Comparison of ENCODE assay signal across 8 mouse cellular contexts in the genomic region with DNA sequence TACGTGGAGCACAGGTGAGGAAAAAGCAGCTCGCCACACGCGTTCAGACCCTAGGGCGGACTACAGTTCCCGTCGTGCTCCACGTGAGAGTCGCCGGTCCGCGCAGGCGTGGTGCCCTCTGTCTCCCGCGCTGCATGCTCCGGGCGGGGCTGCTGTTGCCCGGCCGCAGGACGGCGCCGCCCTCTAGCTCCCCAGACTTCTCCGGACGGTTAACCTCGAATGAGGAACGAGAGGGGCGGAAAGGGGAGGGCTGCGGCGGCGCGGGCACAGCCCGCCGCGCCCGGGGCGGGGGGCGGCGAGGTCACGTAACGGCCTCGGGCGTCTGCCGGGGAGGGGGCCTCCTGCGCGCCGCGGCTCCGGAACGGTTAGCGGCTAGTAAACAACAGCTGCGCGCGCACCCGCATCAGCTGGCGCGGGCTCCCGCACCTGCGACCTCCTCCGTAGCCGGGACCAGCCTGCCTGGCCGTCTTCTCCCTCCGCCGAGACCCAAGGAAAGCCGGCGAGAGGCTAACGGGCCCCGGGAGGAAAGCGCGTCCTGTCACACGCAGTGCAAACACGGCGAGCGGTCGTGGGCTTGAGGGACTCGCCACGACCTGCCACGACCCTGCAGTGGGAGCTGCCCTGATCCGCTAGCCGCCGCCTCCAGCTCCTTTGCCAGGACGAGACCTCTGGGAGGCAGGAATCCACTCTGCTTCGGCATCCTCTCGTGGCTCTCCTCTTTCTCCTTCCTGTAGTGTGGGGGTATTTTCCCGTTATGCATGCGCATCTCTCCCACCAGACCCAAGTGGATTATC. TPM values are rescaled to one million over a fixed set of nuclear protein-coding genes. Genes with fewer than 3 reads are reported as not detected.
DNase-seq lines count a peak whose midpoint lies in the region; ATAC-seq and TF ChIP-seq lines count a peak whose summit lies in the region.

A gene (plus strand): TSS at position 378 of the 794 bp plus-strand sequence.

- peaks cover 45% of the 10 kb centered on the region for H3K4me1 ChIP-seq in E14TG2a.4 (replicated peaks; ENCODE audit: low read depth, low read length)
- peaks cover 53% of the 10 kb centered on the region for H3K4me1 ChIP-seq in forebrain, embryonic 13.5 days
- peaks cover 54% of the 10 kb centered on the region for H3K4me1 ChIP-seq in neural tube, embryonic 15.5 days

- peaks cover 25% of the 10 kb centered on the region for H3K36me3 ChIP-seq in E14TG2a.4 (ENCODE audit: insufficient read depth, low read length)
- H3K36me3 ChIP-seq in forebrain, embryonic 13.5 days (ENCODE audit: poor library complexity, severe bottlenecking) = no peaks in the 10 kb centered on the region
- H3K36me3 ChIP-seq in neural tube, embryonic 15.5 days = no peaks in the 10 kb centered on the region

- WGBS in forebrain, embryonic 13.5 days = under 1% methylated on average over 77 of the region's 85 CpGs
- WGBS in neural tube, embryonic 15.5 days = 1% methylated on average over 73 of the region's 85 CpGs

- intact Hi-C loops in heart, postnatal 10 days (cut with DNase I) = loop anchor here (2.0 to 10.0 kb wide), 3 partner anchors 43 to 189 kb away; a partner anchor contains a TSS

- H3K9ac ChIP-seq in forebrain, embryonic 13.5 days = peak within 1 kb of the TSS; percentile 83
- peak within 1 kb of the TSS; percentile 81 for H3K9ac ChIP-seq in neural tube, embryonic 15.5 days (replicated peaks)

- no peaks in the 10 kb centered on the region for H3K27me3 ChIP-seq in E14TG2a.4 (ENCODE audit: insufficient read depth, low read length)
- no peaks in the 10 kb centered on the region for H3K27me3 ChIP-seq in forebrain, embryonic 13.5 days
- no peaks in the 10 kb centered on the region for H3K27me3 ChIP-seq in neural tube, embryonic 15.5 days (replicated peaks)

- no peaks in the 10 kb centered on the region for H3K9me3 ChIP-seq in E14TG2a.4 (ENCODE audit: low read length)
- H3K9me3 ChIP-seq in forebrain, embryonic 13.5 days (replicated peaks) = no peaks in the 10 kb centered on the region
- no peaks in the 10 kb centered on the region for H3K9me3 ChIP-seq in neural tube, embryonic 15.5 days (replicated peaks)

- H3K4me2 ChIP-seq in forebrain, embryonic 13.5 days = peak within 1 kb of the TSS; percentile 89
- peak within 1 kb of the TSS; percentile 87 for H3K4me2 ChIP-seq in neural tube, embryonic 15.5 days

- TF ChIP-seq CTCF in E14TG2a.4 (conservative IDR thresholded peaks at IDR 0.05; ENCODE audit: low read length) = no peak

- peak; percentile 86 for DNase-seq in c-Kit-positive CD71-positive TER-119-positive erythroid progenitor cells, embryonic 14.5 days (ENCODE audit: low spot score)
- peak; percentile 94 to 95 for DNase-seq in heart, postnatal 10 days
- peak; percentile 92 for DNase-seq in layer of hippocampus, adult 11-12 months (ENCODE audit: low spot score)
- peak; percentile 96 for DNase-seq in lung, adult 18-20 months
- peak; percentile 95 for DNase-seq in testis, postnatal 14 days (ENCODE audit: low spot score)

- peak within 1 kb of the TSS; percentile 90 for H3K27ac ChIP-seq in forebrain, embryonic 13.5 days
- peak within 1 kb of the TSS; percentile 94 for H3K27ac ChIP-seq in neural tube, embryonic 15.5 days (replicated peaks)

- peak; percentile 94 for ATAC-seq in forebrain, embryonic 13.5 days
- ATAC-seq in neural tube, embryonic 15.5 days (ENCODE audit: low FRiP score) = peak; percentile 94

- peak within 1 kb of the TSS; percentile 90 for H3K4me3 ChIP-seq in E14TG2a.4 (replicated peaks; ENCODE audit: low read length)
- peak within 1 kb of the TSS; percentile 68 for H3K4me3 ChIP-seq in forebrain, embryonic 13.5 days
- H3K4me3 ChIP-seq in neural tube, embryonic 15.5 days (replicated peaks) = peak within 1 kb of the TSS; percentile 92

RNA-seq across cellular contexts. Expression of the gene that starts here (rescaled TPM):
- polyA plus RNA-seq in forebrain, embryonic 13.5 days (2015; fragmentation: Nextera tagmentation; extraction: Ambion mirVana) = 11.8 and 14.7 TPM in 2 replicates
- 10 to 100 TPM; 37.1 to 43.3 TPM for total RNA-seq in heart, postnatal 10 days (2021)
- 15.1 and 15.2 TPM in 2 replicates for polyA plus RNA-seq in neural tube, embryonic 15.5 days (2015; fragmentation: Nextera tagmentation; extraction: Ambion mirVana)

Comparison
In these comparisons a context has a peak if more than half of its experiments do, and no peak if none do; other contexts are left out.
1. Peak in every context shown above with its lines: DNase-seq, ATAC-seq, H3K4me3 ChIP-seq and H3K27ac ChIP-seq.